Mouse (Mus musculus) layer of hippocampus, adult 9-11 months (tissue): ENCODE data around the gene Anapc13.

ENCODE experiments used
- DNase-seq: peaks from one replicate; pipeline ENCODE4 v3.0.0; 2022

The Anapc13 gene

DNA sequence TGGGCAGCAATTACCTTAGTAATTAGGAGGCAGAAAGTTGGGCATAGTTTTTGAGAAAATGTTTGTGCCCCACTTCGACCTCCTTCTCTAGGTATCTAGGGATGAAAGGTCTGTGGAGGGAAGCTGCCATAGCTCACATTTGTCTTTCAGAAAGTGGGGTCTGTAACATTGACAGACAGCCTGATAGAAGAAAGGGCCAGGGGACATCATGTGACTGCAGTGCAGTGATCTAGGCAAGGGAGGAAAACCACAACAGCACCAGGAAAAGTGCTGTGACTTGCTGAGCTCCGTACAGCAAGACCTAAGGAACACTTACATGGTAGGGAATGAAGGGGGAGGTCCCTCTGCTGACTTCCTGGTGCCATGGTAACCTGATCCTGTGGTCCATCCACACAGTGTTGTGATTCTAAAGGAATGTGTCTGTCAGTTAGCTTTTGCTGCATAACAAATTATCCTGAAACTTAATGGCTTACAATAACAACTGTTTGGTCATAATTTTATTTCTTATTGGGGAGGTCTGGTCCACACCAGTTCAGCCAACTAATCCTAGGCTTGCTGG is 5.6 kb downstream of the Anapc13 start:
- no peak for DNase-seq

- no peak for DNase-seq
Observed at GRCm38 (mm10) chr9:102632173-102632572, 6.1 kb downstream of the Anapc13 start.

DNA sequence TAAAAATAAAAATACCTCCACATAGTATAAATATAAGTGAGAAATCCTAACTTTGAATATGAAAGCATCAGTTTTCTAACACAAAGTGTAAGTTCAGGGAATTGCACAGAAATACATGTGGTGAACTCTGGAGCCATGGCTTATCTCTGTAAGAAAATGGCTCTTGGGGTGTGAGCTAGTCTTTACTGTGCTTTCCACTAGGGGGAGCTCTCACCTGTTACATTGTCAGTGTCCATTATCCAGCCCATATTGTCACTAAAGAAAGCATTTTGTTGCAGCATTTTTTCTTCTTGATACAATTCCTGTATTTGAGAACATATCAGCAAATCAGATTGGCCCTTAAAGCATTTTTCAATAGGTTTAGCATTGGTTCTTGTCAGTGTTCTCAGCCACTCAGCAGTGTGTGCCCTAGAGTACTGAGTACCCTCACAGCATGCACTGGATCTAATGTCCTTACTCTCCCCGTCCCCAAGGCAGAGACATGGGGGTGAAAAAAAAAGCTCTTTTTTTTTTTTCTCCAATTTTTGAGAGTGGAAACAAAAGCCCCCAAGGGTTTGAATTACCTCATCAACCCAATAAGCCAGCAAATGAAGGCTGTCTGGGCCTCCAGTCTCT is 6.9 kb downstream of the Anapc13 start:
- DNase-seq, result peak; percentile 48

GRCm38 (mm10) chr9:102634453-102634852 is 8.4 kb downstream of the Anapc13 start:
- DNase-seq, result no peak

DNA sequence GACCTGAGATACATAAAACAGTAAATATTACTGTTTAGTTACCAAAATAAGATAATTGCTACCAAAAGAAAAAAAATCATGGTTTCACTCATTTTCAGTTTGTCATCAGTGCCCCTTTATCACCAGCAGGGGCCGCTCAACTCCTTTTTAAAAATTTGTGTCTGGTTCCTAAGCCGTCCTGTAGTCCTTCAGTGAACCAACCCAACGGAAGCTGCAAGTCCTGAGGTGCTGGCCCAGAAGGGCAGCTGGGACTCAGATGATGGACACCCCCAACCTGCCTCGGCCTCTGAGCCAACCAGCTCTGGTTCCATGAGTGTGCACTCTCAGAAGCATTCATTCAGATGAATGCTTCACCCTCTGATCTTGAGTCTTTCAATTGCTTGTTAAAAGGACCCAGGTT is 10.5 kb downstream of the Anapc13 start:
- no peak for DNase-seq

- no peak for DNase-seq
Observed at GRCm38 (mm10) chr9:102637115-102637514, 11.0 kb downstream of the Anapc13 start.

GRCm38 (mm10) chr9:102638963-102639362 is 12.9 kb downstream of the Anapc13 start:
- DNase-seq, result no peak

DNA sequence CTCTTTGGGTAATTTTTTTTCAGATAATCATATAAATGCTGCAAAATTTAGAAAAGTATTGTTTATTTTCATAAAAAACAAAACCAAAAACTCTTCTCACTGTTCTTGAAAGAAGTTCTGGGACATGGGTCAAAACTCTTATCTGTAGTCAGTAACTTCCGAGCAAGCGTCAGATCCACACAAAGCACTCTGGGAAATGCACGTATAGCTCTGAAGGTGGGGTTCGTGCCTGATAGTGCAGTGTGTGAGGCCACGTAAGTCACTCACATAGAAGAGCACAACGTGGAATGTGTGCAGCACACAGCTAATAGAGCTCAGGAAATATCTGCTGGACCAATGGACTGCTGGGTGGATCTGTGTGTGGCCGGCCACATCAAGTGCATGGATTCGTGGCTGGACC is 13.4 kb downstream of the Anapc13 start:
- no peak for DNase-seq

DNA sequence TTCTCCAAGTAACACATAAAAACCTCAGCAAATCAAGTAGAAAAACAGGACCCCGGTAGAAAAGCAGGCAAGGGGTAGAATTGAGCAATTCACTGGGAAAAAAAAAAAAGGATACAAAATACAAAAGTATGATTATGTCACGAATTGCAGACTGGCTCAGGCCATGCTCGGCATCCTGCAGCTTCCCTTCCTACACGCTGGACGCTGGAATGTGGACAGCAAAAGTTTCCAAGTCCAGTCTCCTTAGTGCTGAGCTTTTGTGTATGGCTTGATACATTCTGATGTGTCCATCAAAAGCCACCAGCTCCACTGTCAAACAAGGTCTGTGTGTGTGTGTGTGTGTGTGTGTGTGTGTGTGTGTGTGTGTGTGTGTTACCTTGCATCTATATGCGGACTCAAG is 15.4 kb downstream of the Anapc13 start:
- DNase-seq, result no peak

DNA sequence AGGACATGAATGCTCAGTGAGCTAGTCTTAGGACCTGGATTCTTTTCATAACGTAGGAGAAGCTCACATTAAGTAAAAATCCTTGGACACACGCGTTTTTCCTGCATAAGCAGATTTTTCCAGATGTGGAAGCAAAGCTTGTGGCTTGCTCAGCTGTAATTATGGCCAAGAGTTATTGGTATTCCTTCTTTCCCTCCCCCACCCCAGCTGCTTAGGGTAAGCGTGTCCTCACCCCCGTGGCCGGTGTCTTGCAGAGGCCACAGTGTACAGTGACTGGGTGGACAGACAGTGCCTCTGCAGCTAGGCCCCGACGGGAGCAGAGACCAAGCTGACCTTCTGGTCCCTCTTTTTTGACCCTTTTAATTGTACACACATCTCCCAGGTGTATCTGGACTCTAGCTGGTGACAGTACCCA is 17.0 kb downstream of the Anapc13 start:
- DNase-seq, result no peak

GRCm38 (mm10) chr9:102643486-102644101 is 17.5 kb downstream of the Anapc13 start:
- no peak for DNase-seq

GRCm38 (mm10) chr9:102645119-102645695 is 19.1 kb downstream of the Anapc13 start:
- no peak for DNase-seq

GRCm38 (mm10) chr9:102647010-102647409 is 20.9 kb downstream of the Anapc13 start:
- no peak for DNase-seq

- DNase-seq, result no peak
Observed at GRCm38 (mm10) chr9:102649917-102650527, 23.9 kb downstream of the Anapc13 start.

DNA sequence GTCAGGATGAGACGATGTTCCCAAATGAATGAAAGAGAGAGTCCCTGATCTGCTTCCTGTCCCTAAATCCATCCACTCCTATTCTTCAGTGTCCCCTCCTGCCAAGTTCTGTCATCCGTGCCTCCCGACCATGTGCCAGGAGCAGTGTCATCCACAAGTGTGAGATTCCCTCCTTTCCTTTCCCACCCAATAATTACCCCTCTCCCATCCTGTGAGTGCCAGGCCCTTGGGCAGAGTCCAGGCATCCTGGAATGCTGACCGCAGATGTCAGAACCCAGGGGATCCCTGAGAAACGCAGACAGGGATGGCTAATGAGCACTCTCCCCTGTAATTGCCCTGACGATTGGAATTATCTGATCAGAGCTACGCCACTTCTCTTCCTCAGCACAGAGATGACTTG is 24.5 kb downstream of the Anapc13 start:
- DNase-seq, result no peak

DNA sequence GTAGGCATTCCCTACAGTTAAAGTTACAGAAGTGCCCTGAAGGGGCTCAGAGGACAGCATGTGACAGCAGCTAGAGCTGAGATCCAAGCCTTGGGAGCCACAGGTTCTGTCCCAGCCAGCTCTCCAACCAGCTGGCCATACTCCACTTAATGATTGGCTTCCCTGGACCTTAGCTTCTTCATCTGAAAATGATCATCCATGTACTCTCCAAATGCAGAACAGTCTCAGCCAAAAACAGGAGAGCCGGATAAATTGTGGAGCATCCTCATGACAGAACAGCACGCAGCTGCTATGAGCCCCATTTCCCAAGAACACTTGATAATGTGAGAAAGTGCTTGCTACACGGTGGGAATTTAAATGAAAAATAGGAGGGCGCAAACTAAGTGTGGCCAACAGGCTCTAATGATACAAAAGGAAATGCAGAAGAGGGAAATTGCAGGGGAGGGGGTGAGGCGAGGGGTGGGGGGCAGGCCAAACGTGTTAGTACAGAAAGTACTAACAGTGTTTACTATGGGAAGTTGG is 25.2 kb downstream of the Anapc13 start:
- no peak for DNase-seq

DNA sequence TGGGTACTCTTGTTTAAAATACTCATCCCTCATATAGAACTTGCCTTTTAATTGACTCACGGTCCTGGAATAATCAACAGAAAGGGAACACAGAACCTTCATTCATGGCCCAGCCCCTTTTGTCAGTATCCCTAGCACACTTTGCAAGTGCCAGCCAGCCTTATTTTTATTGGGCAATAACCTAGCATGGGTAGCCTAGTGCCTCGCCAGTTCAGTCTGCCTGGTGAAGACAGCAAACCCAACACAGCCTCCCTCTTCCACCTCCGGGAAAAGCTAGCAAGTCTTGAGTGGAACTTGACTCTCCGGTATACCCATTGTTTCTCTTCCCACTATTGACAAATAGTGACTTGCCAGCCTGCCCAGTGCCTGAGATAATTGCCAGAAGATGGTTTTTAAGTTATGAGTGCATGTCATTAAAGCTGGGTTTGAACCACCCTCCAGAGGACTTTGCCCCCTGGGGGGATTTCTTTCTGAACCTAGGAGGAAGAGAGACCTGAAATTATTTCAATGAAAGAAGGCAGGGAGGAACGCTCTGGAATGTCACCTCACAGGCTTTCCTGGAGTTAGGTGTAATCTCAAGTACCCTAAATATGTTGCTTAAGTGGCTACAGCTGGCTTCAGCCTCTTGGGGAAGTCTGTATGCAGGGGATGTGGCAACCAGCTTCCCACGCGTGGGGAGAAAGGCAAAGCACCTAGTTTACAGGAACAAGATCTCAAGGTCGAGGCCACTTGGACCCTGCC is 30.4 kb downstream of the Anapc13 start:
- DNase-seq, result no peak

DNA sequence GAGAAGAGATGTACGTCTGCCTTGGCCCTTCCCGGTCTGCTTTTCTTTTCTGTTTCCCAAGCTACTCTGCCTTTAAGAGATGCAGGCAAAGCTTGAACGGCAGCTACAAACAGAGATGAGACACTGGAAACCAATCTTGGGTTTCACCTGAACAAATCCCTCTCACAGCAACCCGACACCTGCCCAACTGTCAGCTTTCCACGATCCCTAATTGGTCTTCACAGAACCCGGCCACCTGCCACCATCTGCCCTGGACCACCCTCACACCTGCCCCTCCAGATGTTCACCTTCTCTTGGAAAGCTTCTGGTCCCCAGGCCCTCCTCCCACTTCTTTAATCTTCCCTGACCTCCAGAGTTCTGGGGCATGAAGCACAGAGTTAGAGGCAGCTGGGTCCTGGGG is 42.0 kb downstream of the Anapc13 start:
- DNase-seq, result no peak

DNA sequence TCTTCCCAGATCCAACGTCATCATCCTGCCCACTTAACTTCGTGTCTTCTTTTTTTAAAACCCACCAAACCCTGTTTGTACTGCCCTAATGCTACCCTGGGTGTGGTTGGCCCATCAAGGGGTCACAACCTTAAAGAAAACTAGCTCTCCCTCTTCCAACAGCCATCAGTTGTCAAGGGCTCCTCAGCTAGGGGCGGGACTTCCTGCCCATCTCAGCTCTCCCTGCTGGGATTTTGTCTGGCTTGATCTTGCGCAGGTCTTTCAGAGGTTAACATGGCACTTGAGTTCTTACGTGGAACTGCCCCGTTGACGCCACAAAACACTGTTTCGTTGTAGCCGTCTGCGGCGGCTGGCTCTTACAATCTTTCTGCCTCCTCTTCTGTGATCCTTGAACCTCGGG is 42.8 kb downstream of the Anapc13 start:
- no peak for DNase-seq

- DNase-seq, result no peak
Observed at GRCm38 (mm10) chr9:102673381-102673780, 47.3 kb downstream of the Anapc13 start.

- no peak for DNase-seq
Observed at GRCm38 (mm10) chr9:102675922-102676321, 49.8 kb downstream of the Anapc13 start.

GRCm38 (mm10) chr9:102681470-102681869 is 55.4 kb downstream of the Anapc13 start:
- DNase-seq, result no peak
